Mouse (Mus musculus): ENCODE measurements at regions not wholly inside any gene's neighbourhood (a gene's known extent, or its start where the extent isn't known, plus 50 kb on each side); places are given as distances from the start of the nearest gene placed in this dataset.

DNA sequence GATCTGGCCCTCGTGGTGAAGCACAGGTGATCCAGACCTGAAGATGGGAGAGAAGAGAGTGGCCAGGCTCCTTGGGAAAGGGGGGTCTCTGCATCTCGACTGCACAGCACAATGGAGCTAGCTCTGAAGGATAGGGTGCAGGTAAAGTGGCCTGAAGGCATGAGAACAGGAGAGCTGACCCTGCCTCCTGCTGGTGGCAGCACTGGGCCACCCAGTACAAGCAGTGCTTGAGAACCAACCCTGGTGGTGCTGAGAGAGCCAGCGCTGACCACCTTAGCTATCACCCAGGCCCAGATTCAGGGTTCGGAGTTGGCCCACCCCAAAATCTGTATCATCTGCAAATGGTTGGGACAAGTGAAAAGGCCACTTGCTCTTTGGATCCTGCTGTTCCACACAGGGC, 66.2 kb downstream of the A730009L09Rik start:
- TF ChIP-seq EP300 (optimal IDR thresholded peaks at IDR 0.05) (no peak), CTCF (IDR thresholded peaks at IDR 0.05; ENCODE audit: low read depth) (no peak)
- no peak for ATAC-seq (ENCODE audit: low FRiP score, low TSS enrichment)
- no peaks in the 10 kb centered on the region for H3K9me3 ChIP-seq (ENCODE audit: control insufficient read depth, low read length)
- no peaks in the 10 kb centered on the region for H3K36me3 ChIP-seq (ENCODE audit: control insufficient read depth, insufficient read depth, low read length)
- H3K4me1 ChIP-seq (replicated peaks; ENCODE audit: control insufficient read depth, insufficient read depth) = no peaks in the 10 kb centered on the region
- DNase-seq (ENCODE audit: low spot score) = no peak
- H3K27me3 ChIP-seq (ENCODE audit: control insufficient read depth, insufficient read depth, low read length) = no peaks in the 10 kb centered on the region
- no peak overlapping the region for H3K9ac ChIP-seq (ENCODE audit: low read length)
- 79% methylated on average over 4 of the region's 4 CpGs for WGBS
- no peak overlapping the region for H3K4me3 ChIP-seq (ENCODE audit: low read depth, low read length)
- no peak overlapping the region for H3K27ac ChIP-seq (replicated peaks)
- H3K4me2 ChIP-seq (replicated peaks; ENCODE audit: low read depth) = no peak overlapping the region

DNA sequence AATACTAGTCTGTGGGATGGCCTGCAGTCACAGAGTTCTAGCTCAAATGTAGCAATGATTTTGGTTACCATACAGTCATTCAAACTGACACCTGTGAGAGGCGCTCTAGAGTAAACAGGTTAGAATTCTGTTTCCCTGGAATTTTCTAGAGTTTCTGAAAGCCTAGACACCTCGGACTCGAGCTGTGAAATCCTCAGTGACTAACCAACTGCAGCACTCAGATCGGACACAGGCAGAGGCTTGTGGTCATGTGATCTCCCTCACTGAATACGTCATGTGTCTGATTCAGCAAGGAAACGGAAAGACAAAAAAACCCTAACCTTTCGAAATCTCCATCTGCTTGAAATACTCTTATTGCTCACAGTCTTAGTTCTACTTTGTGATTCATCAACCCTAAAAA, 68.4 kb downstream of the A730009L09Rik start:
- H3K4me1 ChIP-seq (replicated peaks; ENCODE audit: control insufficient read depth, insufficient read depth) = no peaks in the 10 kb centered on the region
- H3K9ac ChIP-seq (ENCODE audit: low read length) = no peak overlapping the region
- no peak for TF ChIP-seq CTCF (IDR thresholded peaks at IDR 0.05; ENCODE audit: low read depth)
- no peak for TF ChIP-seq EP300 (optimal IDR thresholded peaks at IDR 0.05)
- no peaks in the 10 kb centered on the region for H3K36me3 ChIP-seq (ENCODE audit: control insufficient read depth, insufficient read depth, low read length)
- ATAC-seq (ENCODE audit: low FRiP score, low TSS enrichment) (no peak), DNase-seq (ENCODE audit: low spot score) (no peak)
- no peak overlapping the region for H3K27ac ChIP-seq (replicated peaks)
- no peak overlapping the region for H3K4me3 ChIP-seq (ENCODE audit: low read depth, low read length)
- no peaks in the 10 kb centered on the region for H3K27me3 ChIP-seq (ENCODE audit: control insufficient read depth, insufficient read depth, low read length)
- 74% methylated on average over 7 of the region's 7 CpGs for WGBS
- no peaks in the 10 kb centered on the region for H3K9me3 ChIP-seq (ENCODE audit: control insufficient read depth, low read length)
- H3K4me2 ChIP-seq (replicated peaks; ENCODE audit: low read depth) = no peak overlapping the region

DNA sequence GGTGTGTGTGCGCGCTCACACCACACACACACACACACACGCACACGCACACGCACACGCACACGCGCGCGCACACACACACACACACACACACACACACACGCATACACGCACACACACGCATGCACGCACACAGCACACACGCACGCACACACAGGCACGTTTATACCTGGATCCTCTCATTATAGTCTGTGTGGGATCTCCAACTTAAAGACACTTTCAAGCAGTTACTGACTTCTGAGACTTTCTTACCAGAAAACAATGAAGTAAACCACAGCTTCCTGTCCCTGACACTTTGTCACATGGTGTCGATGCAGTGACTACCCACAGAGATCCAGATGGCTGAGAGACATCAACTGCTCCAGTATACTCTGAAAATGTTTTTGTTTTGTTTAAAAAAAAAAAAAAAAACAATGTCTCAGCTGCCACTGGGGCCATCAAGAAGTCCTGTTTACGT, 68.9 kb downstream of the A730009L09Rik start:
- H3K9ac ChIP-seq (ENCODE audit: low read length) = no peak overlapping the region
- H3K27me3 ChIP-seq (ENCODE audit: control insufficient read depth, insufficient read depth, low read length) = no peaks in the 10 kb centered on the region
- no peak overlapping the region for H3K4me3 ChIP-seq (ENCODE audit: low read depth, low read length)
- WGBS = 86% methylated on average over 19 of the region's 19 CpGs
- H3K27ac ChIP-seq (replicated peaks) = no peak overlapping the region
- H3K4me2 ChIP-seq (replicated peaks; ENCODE audit: low read depth) = no peak overlapping the region
- ATAC-seq (ENCODE audit: low FRiP score, low TSS enrichment) (no peak), DNase-seq (ENCODE audit: low spot score) (no peak)
- no peaks in the 10 kb centered on the region for H3K9me3 ChIP-seq (ENCODE audit: control insufficient read depth, low read length)
- TF ChIP-seq EP300 (optimal IDR thresholded peaks at IDR 0.05) (no peak), CTCF (IDR thresholded peaks at IDR 0.05; ENCODE audit: low read depth) (no peak)
- no peaks in the 10 kb centered on the region for H3K36me3 ChIP-seq (ENCODE audit: control insufficient read depth, insufficient read depth, low read length)
- no peaks in the 10 kb centered on the region for H3K4me1 ChIP-seq (replicated peaks; ENCODE audit: control insufficient read depth, insufficient read depth)

DNA sequence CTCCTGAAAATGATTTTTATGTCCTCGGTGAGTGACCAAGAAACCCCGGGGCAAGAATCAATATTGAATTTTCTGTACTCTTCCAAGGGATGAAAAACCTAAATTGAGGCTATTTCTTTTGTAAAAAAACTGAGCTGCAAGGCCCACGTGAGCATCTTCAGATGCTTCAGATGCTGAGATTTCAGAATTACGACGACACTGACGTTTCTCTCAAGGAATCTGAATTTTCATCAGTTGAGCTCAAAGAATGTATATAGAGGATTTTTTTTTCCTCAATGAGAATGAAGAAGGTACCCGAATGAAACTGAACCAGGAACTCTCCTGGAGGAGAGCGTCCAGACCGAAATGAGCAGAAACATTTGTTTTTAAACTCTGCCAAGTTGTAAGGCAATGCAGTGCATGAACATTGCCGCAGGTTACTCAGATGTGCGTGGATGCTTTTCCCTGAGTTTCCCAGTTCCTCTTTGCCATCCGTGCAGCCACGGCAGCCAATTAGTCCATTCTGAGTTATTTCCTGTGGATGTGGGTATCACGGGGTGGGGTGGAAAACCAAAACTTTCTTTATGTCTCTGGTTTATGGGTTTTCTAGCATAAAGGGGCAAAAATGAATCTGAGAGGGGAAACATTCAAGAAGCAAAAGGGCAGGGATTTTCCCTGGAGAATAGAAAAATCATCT, 69.9 kb downstream of the A730009L09Rik start:
- Histone ChIP-seq H3K36me3 (ENCODE audit: control insufficient read depth, insufficient read depth, low read length) (no peaks in the 10 kb centered on the region), H3K27ac (replicated peaks) (no peak overlapping the region), H3K27me3 (ENCODE audit: control insufficient read depth, insufficient read depth, low read length) (no peaks in the 10 kb centered on the region), H3K9ac (ENCODE audit: low read length) (no peak overlapping the region), H3K4me3 (ENCODE audit: low read depth, low read length) (no peak overlapping the region), H3K4me2 (replicated peaks; ENCODE audit: low read depth) (no peak overlapping the region), H3K4me1 (replicated peaks; ENCODE audit: control insufficient read depth, insufficient read depth) (no peaks in the 10 kb centered on the region), H3K9me3 (ENCODE audit: control insufficient read depth, low read length) (no peaks in the 10 kb centered on the region)
- TF ChIP-seq EP300 (optimal IDR thresholded peaks at IDR 0.05) (no peak), CTCF (IDR thresholded peaks at IDR 0.05; ENCODE audit: low read depth) (no peak)
- WGBS = 80% methylated on average over 14 of the region's 14 CpGs
- no peak for DNase-seq (ENCODE audit: low spot score)
- no peak for ATAC-seq (ENCODE audit: low FRiP score, low TSS enrichment)

DNA sequence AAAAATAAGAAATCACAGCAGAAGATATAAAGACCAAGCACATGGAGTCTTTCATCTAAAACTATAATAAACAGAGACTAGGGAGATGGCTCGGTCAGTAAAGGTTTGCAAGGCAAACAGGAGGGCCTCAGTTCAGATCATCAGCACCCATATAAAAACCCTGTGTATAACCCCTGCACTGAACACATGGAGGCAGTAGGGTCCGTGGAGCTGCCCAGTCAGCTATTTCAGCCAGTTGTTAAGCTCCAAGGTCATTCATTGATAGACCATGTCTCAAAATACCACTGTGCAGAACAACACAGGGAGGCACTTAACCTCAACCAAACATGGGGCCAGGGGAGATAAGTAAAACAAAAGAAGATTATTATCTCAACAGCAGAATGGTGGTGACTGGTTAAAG, 78.1 kb downstream of the A730009L09Rik start:
- DNase-seq (ENCODE audit: low spot score) (no peak), ATAC-seq (ENCODE audit: low FRiP score, low TSS enrichment) (no peak)
- Histone ChIP-seq H3K4me3 (ENCODE audit: low read depth, low read length) (no peak overlapping the region), H3K27me3 (ENCODE audit: control insufficient read depth, insufficient read depth, low read length) (no peaks in the 10 kb centered on the region), H3K9ac (ENCODE audit: low read length) (no peak overlapping the region), H3K27ac (replicated peaks) (no peak overlapping the region), H3K9me3 (ENCODE audit: control insufficient read depth, low read length) (no peaks in the 10 kb centered on the region), H3K4me2 (replicated peaks; ENCODE audit: low read depth) (no peak overlapping the region), H3K4me1 (replicated peaks; ENCODE audit: control insufficient read depth, insufficient read depth) (no peaks in the 10 kb centered on the region), H3K36me3 (ENCODE audit: control insufficient read depth, insufficient read depth, low read length) (no peaks in the 10 kb centered on the region)
- WGBS = 44% methylated on average over 2 of the region's 2 CpGs
- TF ChIP-seq EP300 (optimal IDR thresholded peaks at IDR 0.05) = no peak
- TF ChIP-seq CTCF (IDR thresholded peaks at IDR 0.05; ENCODE audit: low read depth) = no peak

DNA sequence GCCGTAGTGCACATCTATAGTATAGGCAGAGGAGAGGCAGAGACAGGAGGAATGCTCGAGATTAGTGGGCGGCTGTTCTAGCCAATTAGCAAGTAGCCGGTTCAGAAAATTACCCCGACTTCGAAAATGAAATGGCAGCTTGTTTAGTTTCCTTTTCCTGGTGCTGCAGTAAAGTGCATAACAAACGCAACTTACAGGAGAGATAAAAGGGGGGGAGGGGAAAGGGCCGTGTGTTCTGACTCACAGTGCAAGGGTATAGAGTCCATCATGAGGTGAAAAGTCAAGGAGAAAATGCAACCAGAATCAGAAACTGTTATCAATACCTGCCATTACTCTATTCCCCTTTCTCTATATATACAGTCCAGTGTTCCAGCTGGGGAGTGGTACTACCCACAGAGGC, 88.0 kb downstream of the A730009L09Rik start:
- Histone ChIP-seq H3K9me3 (ENCODE audit: control insufficient read depth, low read length) (no peaks in the 10 kb centered on the region), H3K36me3 (ENCODE audit: control insufficient read depth, insufficient read depth, low read length) (no peaks in the 10 kb centered on the region), H3K4me1 (replicated peaks; ENCODE audit: control insufficient read depth, insufficient read depth) (no peaks in the 10 kb centered on the region), H3K4me2 (replicated peaks; ENCODE audit: low read depth) (no peak overlapping the region), H3K27me3 (ENCODE audit: control insufficient read depth, insufficient read depth, low read length) (no peaks in the 10 kb centered on the region), H3K4me3 (ENCODE audit: low read depth, low read length) (no peak overlapping the region), H3K27ac (replicated peaks) (no peak overlapping the region), H3K9ac (ENCODE audit: low read length) (no peak overlapping the region)
- 68% methylated on average over 8 of the region's 8 CpGs for WGBS
- TF ChIP-seq EP300 (optimal IDR thresholded peaks at IDR 0.05) (no peak), CTCF (IDR thresholded peaks at IDR 0.05; ENCODE audit: low read depth) (no peak)
- DNase-seq (ENCODE audit: low spot score) (no peak), ATAC-seq (ENCODE audit: low FRiP score, low TSS enrichment) (no peak)

Measured in stomach, postnatal 0 days (tissue).